Mouse (Mus musculus) ES-Bruce4 (cell line): Measurements from ENCODE around the gene Prr7. TPM values are rescaled to one million over a fixed set of nuclear protein-coding genes. Genes with fewer than 3 reads are reported as not detected.
A peak's percentile ranks its signal among the peaks of the same experiment; 100 is the strongest.

ENCODE experiments used
- H3K27ac ChIP-seq: 2 replicates; pipeline ENCODE4 v1.5.1; 2012; ENCODE audit warnings: low read length, inconsistent platforms; ENCODE audit not compliant: insufficient read depth
- H3K27me3 ChIP-seq: 2 replicates; pipeline ENCODE4 v1.6.1; 2012; ENCODE audit warnings: mild to moderate bottlenecking, low read length, inconsistent platforms; ENCODE audit not compliant: control insufficient read depth, poor library complexity, insufficient read depth, severe bottlenecking
- H3K36me3 ChIP-seq: 2 replicates; pipeline ENCODE4 v1.6.1; 2012; ENCODE audit warnings: inconsistent platforms, mild to moderate bottlenecking, low read length, moderate library complexity; ENCODE audit not compliant: control insufficient read depth, poor library complexity, insufficient read depth, severe bottlenecking
- H3K4me1 ChIP-seq: one replicate; pipeline ENCODE4 v1.8.1; 2011; ENCODE audit warnings: low read length; ENCODE audit not compliant: control insufficient read depth, insufficient read depth
- H3K4me3 ChIP-seq: 2 replicates; pipeline ENCODE4 v1.5.1; 2011; ENCODE audit warnings: low read depth, mild to moderate bottlenecking, low read length
- H3K9ac ChIP-seq: 2 replicates; pipeline ENCODE4 v1.6.1; 2012; ENCODE audit warnings: low read depth, mild to moderate bottlenecking, inconsistent platforms; ENCODE audit not compliant: poor library complexity, severe bottlenecking
- H3K9me3 ChIP-seq: replicated peaks from 2 replicates; pipeline ENCODE4 v1.6.1; 2012; ENCODE audit warnings: mild to moderate bottlenecking, low read length, inconsistent platforms; ENCODE audit not compliant: control insufficient read depth, poor library complexity, insufficient read depth, severe bottlenecking
- CTCF ChIP-seq: IDR thresholded peaks from one replicate; pipeline ENCODE4 v1.8.1; 2011; ENCODE audit warnings: low read depth, low read length
- EP300 ChIP-seq: IDR thresholded peaks from 2 replicates; pipeline ENCODE4 v1.6.1; 2011; ENCODE audit warnings: low read depth, low read length; ENCODE audit not compliant: insufficient read depth
- POLR2A ChIP-seq: IDR thresholded peaks from one replicate; pipeline ENCODE4 v1.8.1; 2011; ENCODE audit warnings: low read length; ENCODE audit not compliant: insufficient read depth
- polyA plus RNA-seq: library from polyadenylated mRNA; stranded (reverse); fragments of >200 nt; gene quantifications from 2 replicates; pipeline ENCODE4 v1.2.4, GENCODE M21; 2011; ENCODE audit warnings: low read depth; ENCODE audit not compliant: missing spikeins, insufficient read depth, insufficient read length

Prr7 gene
- polyA plus RNA-seq, 1 experiment = 3.4 TPM

GRCm38 (mm10) chr13:55448131-55448530, 15.9 kb upstream of the Prr7 start:
- Histone ChIP-seq H3K4me3 (no peak overlapping the region), H3K4me1 (peaks cover 12% of the 10 kb centered on the region), H3K27ac (no peak overlapping the region; the same call in 1 of the 2 replicates), H3K36me3 (peaks cover 21% of the 10 kb centered on the region), H3K27me3 (no peaks in the 10 kb centered on the region), H3K9ac (0 out of 2 replicates have a peak overlapping the region, but pooled peaks have one; percentile 9), H3K9me3 (no peaks in the 10 kb centered on the region)
- TF ChIP-seq CTCF = no peak
- TF ChIP-seq EP300 = no peak
- TF ChIP-seq POLR2A = no peak

GRCm38 (mm10) chr13:55449205-55449604, 14.9 kb upstream of the Prr7 start:
- no peaks in the 10 kb centered on the region for H3K9me3 ChIP-seq
- no peak overlapping the region for H3K4me3 ChIP-seq
- TF ChIP-seq POLR2A (no peak), CTCF (no peak), EP300 (no peak)
- peaks cover 12% of the 10 kb centered on the region for H3K4me1 ChIP-seq
- peaks cover 30% of the 10 kb centered on the region for H3K36me3 ChIP-seq
- H3K27ac ChIP-seq = peak overlapping the region; percentile 29
- H3K9ac ChIP-seq = no peak overlapping the region; the same call in 1 of the 2 replicates
- no peaks in the 10 kb centered on the region for H3K27me3 ChIP-seq

- H3K9me3 ChIP-seq = no peaks in the 10 kb centered on the region
- H3K4me1 ChIP-seq = peaks cover 12% of the 10 kb centered on the region
- H3K27me3 ChIP-seq = no peaks in the 10 kb centered on the region
- peak overlapping the region; percentile 29 for H3K27ac ChIP-seq
- H3K4me3 ChIP-seq = no peak overlapping the region
- no peak overlapping the region for H3K9ac ChIP-seq
- peaks cover 37% of the 10 kb centered on the region for H3K36me3 ChIP-seq
- peak; percentile 67; the same call in 1 of the 2 replicates for TF ChIP-seq EP300
- no peak for TF ChIP-seq POLR2A
Observed at GRCm38 (mm10) chr13:55449679-55450441, 14.2 kb upstream of the Prr7 start.

GRCm38 (mm10) chr13:55450511-55450980, 13.5 kb upstream of the Prr7 start:
- no peak overlapping the region for H3K4me3 ChIP-seq
- H3K9me3 ChIP-seq = no peaks in the 10 kb centered on the region
- TF ChIP-seq CTCF (no peak), POLR2A (no peak), EP300 (no peak)
- H3K36me3 ChIP-seq = peaks cover 39% of the 10 kb centered on the region
- peaks cover 12% of the 10 kb centered on the region for H3K4me1 ChIP-seq
- H3K9ac ChIP-seq = no peak overlapping the region
- H3K27me3 ChIP-seq = no peaks in the 10 kb centered on the region
- no peak overlapping the region for H3K27ac ChIP-seq

- Histone ChIP-seq H3K4me1 (peaks cover 12% of the 10 kb centered on the region), H3K9me3 (no peaks in the 10 kb centered on the region), H3K9ac (no peak overlapping the region), H3K27me3 (no peaks in the 10 kb centered on the region), H3K36me3 (peaks cover 39% of the 10 kb centered on the region), H3K4me3 (no peak overlapping the region), H3K27ac (peak overlapping the region; percentile 4; the same call in 1 of the 2 replicates)
- TF ChIP-seq EP300 = no peak
- TF ChIP-seq CTCF = no peak
- no peak for TF ChIP-seq POLR2A
Observed at GRCm38 (mm10) chr13:55451296-55451695, 12.8 kb upstream of the Prr7 start.

GRCm38 (mm10) chr13:55451785-55452549, 12.1 kb upstream of the Prr7 start:
- Histone ChIP-seq H3K9ac (no peak overlapping the region), H3K27me3 (no peaks in the 10 kb centered on the region), H3K4me3 (no peak overlapping the region), H3K27ac (peak overlapping the region; percentile 8; the same call in 1 of the 2 replicates), H3K9me3 (no peaks in the 10 kb centered on the region), H3K4me1 (peaks cover 8% of the 10 kb centered on the region), H3K36me3 (peaks cover 45% of the 10 kb centered on the region)
- no peak for TF ChIP-seq EP300
- TF ChIP-seq CTCF = no peak
- no peak for TF ChIP-seq POLR2A
